Mouse (Mus musculus) lung, postnatal 36 days (tissue): ENCODE data around the gene Tekt3.

Experiments used
- DNase-seq: peaks from one replicate; pipeline ENCODE4 v3.0.0; 2022; ENCODE audit warnings: mixed read lengths

Tekt3 gene

DNA sequence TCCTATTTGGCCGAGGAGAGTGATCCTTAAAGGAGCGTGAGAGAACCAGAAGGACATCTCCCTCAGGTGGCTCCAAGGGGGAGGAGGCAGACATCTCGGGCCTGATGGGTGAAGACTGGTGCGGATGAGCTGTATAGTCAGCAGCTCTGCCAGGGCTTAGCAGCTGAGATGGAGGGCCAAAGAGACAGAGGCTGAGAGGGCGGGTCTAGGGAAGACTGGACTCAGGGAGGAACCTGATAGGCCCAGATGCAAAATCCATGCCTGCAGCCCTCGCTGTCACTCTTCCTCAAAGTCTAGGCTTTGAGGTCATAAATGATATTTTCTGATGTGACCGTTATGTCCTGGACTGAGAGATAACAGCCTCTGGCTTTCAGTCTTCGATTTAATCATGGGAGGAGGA, 65.5 kb downstream of the Tekt3 start:
- no peak for DNase-seq

DNA sequence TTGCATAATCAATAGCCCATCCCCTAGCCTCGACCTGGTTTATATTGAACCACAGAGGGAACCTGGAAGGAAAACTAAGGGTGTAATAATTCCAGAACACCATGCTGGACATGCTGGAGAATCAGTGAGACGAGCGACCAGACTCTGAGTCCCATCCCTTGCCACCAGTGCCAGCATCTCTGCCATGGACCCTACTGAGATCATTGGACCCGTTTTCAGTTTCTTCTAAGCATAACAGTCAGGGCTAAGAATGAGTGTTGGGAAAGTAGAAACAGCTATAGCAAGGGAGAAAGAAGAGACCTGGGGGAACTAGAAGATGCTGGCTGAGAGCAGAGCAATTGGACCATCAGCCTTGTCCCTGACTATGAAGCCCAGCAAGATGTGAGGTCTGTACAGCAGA, 66.1 kb downstream of the Tekt3 start:
- no peak for DNase-seq

DNA sequence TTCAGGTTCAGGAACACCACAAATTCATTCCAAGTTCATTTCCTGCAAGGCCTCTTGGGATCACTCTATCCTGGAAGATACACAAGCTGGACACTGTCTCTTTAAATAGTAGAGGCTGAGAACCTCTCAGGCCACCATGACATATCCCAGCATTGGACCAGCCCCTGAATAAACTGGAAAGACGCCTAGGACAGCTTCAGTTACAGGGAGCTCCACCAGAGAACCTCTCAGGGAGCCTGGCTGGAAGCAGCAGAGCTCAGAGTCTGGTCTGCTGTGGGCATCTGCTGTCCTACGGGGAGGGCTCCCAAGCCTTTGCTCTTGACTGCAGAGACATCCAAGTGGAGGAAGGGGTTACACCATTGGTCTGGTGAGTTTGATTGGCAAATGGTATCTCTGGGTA, 67.3 kb downstream of the Tekt3 start, which contains the start of gene Pmp22:
Gene Pmp22 (plus strand): TSS at position 199 of the 400 bp plus-strand sequence.
- no peak for DNase-seq

DNA sequence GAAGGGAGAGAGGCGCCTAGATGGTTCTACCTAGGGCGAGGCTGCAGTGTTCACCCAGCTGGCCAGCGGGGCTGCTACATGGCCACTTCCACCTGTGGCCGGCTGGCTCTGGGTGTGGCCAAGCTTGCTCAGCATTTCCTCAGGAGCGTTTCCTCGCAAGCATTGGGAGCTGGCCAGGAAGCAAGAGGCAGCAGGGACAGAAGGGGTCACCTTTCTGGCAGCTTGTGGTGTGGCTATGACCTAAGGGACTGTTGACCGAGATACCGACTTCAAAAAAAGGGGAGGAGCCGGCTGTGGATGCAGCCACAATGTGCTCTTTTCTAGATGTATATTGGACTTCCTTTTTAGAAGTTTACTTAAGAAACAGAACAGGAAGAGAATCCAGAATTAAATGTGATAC, 67.9 kb downstream of the Tekt3 start:
- peak; percentile 73 for DNase-seq

DNA sequence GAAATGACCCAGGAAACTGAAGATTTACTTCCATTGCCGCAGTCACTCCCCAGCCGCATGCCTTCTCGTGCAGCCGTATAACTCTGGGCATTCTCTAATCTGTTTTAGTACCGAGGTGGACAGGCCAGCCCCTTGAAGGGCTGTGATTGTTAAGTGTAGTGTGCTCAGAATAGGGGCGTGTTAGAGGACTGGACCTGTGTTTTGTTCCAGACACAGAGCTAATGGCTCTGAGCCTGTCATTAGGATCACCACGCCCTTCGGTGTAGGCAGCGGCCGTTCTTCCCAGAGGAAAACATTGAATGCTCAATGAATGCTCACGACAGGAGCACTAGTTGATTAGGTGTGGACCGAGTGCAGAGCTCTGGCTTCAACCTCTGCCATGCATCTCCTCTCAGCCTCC, 68.4 kb downstream of the Tekt3 start:
- DNase-seq: peak; percentile 41

DNA sequence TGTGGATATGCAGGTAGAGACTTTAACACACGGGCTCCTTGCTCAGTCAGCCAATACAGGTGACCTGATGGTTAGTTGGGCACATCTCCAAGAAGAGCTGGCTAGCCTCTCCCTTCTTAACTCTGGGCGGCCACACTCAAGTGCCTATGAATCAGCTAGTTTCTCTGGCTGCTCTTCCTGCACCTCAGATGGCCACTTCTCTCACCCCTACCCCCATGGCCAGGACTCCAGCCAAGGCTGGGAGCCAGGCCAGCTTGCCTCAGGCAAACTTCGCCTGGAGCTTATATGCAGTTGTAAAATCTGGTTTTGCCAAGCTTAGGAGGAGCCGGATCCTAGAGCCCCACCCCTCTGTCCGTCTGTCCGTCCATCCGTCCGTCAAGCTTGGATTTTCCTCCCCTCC, 69.0 kb downstream of the Tekt3 start:
- peak; percentile 91 for DNase-seq

DNA sequence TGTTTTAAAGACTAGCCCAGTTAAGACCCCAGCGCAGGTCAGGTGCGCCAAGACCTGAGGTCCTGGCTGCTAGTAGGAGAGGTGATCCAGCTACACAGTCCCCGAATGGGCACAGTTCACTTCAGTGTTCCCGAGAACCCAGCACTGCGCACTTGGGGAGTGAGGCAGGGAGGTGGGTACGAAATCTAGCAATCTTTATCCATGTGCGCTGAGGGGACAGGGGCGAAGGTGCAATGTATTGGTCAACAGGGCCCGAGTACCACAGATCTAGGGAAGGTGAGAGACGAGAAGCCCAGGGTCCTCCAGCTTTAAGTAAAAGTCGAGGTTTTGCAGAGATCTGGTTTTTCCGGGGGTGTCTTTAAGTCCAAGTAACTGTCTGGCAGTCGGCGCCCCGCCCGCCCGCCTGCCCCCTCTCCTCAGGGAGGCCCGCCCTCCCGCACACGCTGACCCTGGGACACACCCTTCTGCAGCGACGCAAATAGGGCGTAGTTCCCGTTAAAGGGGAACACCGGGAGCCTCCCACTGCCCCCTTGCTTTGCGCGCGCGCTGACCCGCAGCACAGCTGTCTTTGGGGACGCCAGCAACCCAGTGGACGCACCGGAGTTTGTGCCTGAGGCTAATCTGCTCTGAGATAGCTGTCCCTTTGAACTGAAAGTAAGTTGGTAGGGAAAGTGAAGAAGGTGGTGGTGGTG, 69.7 kb downstream of the Tekt3 start:
- DNase-seq: peak; percentile 87

DNA sequence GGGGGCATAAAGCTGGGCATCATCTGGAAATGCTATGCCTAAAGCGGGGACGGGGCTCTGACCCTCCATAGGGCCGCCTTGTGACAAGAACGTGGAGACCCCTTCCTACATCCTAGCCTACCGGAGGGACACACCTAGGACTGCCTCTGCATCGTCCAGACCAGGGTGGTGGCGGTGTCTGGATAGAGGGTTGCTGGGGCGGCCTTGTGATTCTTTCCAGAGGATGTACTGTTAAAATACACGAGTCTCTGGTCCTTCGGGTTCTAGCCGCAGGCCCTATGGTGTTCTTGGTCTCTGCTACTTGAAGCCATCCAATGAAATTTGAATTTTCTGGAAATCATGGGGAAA, 70.2 kb downstream of the Tekt3 start:
- no peak for DNase-seq

DNA sequence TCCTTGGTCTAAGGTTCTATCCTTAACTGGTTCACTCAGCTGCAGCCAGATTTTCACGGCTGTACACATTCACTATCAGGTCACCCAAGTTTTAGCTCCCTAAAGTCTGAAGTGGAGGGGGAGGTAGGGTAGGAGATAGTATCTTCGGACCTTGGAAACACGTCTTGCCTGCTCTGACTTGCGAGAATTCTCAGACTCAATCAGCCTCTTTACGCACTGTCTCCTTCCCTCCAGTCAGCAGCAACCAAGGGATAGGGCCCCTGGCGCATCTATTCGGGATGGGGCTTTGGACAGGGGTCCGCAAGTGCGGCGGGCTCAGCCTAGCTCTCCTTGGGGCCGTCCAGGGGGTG, 70.7 kb downstream of the Tekt3 start:
- no peak for DNase-seq

DNA sequence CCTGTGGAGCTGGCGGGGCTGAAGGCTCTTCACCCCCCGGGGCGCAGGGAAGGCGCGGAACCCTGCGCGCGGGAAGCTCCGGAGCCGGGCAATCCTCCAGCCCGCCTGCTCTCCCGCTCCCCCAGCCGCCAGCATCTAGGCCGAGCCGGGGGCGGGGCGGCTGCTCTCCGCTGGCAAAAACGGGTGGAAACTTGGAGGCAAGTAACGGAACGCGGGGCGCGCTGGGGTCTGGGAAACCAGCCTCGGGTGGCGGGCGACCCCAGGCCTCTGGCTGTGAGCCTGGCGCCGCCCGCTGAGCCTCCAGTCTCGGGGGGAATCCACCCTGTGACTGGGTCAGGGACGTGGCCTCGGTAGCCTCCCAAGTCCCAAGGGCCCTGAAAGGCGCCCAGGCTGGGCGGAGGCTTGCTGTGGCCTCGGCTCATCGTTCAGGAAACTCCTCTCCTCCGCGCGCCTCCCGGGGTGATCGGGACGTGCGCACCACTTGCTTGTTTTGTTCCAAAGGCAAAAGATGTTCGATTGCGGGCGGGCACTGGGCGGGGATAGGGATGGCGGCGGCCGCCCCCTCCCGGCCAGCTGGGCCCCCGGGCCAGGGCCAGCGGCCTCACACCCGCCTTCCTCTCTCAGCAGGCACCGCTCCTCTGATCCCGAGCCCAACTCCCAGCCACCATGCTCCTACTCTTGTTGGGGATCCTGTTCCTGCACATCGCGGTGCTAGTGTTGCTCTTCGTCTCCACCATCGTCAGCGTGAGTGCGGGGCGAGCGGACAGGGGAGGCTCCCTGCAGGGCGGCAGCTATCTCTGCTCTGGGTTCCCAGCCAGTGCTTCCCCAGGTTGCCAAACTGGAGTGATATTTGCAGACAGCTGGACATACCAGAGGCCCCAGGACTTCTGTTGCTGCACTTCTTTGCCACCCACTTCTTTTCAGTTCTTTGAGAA, 71.3 kb downstream of the Tekt3 start:
- DNase-seq: peak; percentile 89

DNA sequence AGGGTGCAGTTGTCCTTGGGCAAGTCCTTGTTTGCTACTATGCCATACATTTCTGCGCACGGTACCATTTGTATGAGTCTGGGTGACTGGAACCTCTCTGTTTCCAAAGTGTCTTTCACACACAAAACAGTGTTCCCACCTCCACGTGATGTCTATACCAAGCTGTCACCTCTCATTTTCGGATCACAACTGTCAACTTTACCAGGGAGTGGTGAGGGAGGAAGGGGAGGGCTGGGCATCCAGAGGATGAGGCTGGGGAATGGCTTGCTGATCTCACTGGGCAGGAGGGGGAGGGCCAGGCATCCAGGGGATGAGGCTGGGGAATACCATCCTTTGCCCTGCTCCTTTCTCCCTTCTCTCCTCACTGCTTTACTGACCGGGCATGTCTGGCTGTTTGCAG, 72.6 kb downstream of the Tekt3 start:
- DNase-seq: no peak

DNA sequence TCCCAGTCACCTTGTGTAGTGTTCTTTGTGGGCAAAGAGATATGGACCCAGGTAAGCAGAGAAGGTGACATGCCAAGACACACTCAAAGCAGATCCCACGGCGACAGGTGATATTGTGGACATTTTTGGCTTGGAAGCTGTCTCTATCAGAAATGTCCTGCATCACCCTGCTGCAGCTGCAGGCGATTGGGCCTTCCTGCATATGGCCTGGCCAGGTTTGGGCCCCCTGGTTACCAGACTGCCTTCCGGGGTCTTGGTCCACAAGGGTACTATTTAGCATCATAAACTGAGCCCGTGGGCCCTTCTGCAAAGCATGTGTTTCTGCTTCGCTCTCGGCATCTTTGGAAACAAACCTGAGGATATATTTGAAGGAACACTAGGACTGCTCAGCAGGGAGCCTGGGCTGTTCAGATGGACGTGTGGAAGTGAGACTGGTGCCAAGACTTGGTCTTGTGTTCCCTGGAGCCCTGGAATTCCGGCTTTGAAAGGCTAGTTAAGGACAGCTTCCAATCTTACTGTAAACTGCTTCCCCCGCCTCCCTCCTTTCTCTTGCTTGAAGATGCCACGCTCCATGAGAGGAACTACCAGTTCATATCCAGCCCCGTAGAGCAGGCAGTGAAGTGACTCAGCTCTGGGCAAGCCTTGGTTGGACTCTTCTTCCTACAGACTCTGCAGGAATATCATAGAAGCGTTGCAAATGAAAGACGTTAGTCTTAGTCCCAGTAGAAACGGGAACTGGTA, 73.5 kb downstream of the Tekt3 start:
- DNase-seq: peak; percentile 46

DNA sequence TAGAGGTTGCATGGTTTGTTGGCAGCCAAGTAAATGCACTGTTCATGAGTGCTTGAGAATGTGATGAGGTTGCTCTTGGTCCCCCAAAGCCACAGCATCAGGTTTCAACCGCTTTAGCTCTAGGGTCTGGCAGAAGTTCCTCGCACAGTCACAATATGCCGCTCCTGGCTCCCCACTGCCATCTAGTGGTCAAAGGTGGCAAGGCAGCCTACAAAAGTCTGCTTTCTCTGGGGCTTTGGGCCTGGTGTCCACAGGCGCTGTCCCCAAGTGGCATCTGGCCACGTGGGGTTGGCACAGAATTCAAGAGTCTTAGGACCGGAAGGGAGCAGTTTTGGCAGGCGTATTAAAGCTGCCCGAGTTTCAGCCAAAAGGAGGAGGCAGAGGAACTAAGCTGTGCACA, 74.2 kb downstream of the Tekt3 start:
- DNase-seq: peak; percentile 96

DNA sequence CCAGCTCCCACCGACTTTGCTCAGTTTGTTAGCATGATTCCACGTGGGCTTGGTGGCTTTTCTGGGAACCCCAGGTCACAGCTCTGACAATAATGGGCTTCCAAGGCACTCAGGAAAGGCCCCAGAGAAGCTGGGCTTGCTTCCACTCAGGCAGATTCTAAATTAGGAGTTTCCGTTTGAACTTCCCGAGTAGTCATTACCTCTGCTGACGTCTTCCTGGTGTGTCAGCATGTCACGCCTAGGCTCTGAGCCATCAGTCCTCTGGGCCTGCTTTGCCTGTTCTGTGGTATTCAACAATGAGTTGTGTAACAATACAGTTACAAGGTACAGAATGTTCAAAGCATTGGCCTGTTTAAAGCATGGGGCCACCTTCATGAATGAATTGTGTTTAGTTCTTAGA, 74.8 kb downstream of the Tekt3 start:
- peak; percentile 95 for DNase-seq

DNA sequence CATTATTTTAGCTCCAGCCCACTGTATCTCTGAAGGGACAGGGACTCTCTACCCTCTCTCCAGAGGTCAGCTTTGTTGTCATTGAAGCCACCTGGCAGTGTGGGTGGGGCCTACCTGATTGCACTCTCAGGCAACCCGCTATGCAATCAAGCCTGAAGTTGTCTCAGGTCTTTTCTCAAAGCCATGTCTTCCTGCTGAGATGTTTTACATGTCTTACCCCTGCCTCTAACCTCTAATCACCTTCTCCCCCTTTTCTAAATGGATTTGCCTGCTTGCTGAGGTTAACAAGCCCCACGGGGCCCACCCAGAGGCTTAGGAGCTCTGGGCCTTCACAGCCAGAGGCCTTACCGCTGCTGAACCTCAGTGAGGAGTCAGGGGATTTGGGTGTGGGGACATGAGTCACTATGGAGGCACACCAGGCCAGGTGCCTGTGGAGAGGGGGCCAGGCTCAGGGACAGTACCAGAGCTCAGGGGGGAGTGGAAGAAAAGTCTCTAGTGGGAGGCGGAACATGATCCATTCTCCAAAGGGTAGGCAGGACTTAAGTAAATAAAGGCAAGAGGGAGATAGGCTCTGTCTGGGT, 75.5 kb downstream of the Tekt3 start:
- DNase-seq: no peak

DNA sequence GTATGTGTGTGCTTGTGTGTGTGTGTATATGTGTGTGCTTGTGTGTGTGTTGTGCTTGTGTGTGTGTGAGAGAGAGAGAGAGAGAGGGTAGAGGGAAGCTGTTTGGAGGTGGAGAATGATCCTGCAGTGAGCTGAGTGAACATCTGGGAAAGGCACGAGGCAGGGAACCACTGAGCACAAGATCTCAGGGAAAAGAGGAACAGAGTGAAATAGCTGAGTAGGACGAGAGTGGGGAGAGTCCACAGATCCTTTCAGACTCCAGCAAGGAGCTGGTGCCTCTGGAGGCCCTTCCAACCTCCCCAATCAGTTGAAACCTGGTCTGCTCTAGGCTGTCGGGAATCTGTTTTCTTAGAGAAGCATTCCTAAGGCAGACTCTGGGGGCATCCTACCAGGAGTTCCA, 77.3 kb downstream of the Tekt3 start:
- no peak for DNase-seq

DNA sequence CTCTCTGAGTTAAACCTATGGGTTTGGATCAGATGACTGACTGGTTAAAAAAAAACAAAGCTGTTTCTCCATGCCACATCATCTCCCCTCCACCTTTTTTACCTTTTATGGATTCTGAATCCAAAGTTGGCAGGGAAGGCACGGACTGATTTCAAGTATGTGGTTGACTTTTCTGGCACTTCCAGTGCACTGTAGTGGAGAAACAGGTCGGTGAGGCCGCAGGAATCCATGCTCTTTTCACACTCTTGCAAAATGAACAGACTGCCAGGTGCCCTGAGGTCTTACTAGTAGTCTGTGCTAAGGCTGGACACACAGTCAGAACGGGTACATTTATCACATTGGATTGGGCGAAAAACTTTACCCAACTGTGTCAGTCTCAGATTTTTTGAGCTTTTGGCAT, 80.9 kb downstream of the Tekt3 start:
- DNase-seq: peak; percentile 78

DNA sequence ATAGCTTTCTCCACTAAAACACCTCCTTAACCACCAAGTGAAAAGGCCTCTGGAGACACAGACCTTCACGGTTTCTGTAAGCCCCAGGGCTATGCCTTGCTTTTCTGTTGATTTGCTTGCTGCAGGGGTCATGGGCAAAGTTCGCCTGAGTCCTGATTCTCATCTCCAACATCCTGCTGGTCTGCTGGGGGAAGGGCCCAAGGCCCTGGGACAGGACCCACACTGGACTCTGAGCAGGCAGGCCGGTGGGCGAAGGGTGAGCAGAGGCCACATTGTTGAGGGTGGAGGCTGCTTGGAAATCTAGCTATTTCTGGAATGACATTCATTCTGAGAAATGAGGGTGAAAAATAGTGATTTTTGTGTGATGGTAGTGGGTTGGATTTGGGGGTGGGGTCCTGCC, 81.4 kb downstream of the Tekt3 start:
- DNase-seq: no peak

DNA sequence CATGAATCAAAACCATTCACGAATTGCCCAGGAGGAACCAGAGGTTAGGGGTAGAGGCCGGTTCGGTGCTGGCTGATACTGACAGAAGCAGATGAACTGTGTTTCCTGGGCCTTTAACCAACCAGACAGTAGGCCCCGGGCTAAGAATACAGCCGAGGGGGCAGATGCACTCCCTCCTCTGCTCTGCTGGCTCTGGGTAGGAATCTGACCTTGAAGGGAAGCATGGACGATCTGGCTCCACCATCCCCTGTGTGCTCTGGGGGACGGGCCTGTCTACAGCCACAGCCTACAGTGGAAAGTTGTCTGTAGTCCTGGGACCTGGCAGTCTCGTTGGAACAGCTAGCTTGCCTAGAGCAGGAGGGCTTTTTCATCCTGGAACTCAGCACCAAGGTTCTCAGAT, 82.0 kb downstream of the Tekt3 start:
- DNase-seq: no peak
